Mouse (Mus musculus) mesoderm, embryonic 11.5 days (tissue): ENCODE measurements around the gene Sppl2b.

Experiments used
- DNase-seq: peaks from one replicate; pipeline ENCODE4 v3.0.0-alpha.2; 2012; ENCODE audit warnings: low read depth, low spot score

The Sppl2b gene

DNA sequence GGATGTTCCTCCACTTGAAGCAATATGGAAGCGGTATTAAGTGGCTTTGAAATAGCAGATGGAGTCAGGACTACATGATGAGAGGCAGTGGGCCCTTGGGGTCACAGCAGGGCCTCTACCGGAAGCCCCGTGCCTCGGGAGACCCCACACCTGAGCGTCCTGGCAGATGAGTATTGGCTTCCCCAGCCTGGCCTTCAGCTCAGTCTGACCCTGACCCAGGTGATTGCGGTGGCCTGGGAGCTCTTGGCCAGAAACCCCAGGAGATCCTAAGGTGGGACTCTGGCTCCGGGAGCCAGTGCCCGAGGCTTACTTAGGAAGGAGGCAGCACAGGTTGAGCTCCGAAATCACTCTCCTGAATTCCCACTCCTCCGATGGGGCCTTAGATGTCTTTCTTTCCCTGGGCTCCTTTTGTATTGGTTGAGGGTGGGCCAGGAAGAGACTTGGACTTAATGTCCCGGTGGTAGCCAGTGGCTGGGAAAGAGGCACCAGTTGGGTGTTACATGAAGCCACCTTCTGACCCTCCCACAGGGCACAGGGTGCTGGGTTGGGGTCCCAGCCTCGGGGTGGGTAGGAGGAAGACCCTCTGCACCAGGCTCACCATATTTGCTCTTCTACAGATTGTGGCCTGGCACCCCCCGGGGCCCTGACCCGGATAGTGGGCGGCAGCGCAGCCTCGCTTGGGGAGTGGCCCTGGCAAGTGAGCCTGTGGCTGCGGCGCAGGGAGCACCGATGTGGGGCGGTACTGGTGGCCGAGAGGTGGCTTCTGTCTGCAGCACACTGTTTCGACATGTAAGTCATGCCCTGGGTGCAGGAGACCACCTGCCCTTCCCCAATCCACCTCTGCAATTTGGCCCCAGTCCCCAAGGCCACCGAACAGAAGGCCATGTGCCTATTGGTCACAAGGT lies 41.8 kb downstream of the Sppl2b start:
- DNase-seq = no peak

DNA sequence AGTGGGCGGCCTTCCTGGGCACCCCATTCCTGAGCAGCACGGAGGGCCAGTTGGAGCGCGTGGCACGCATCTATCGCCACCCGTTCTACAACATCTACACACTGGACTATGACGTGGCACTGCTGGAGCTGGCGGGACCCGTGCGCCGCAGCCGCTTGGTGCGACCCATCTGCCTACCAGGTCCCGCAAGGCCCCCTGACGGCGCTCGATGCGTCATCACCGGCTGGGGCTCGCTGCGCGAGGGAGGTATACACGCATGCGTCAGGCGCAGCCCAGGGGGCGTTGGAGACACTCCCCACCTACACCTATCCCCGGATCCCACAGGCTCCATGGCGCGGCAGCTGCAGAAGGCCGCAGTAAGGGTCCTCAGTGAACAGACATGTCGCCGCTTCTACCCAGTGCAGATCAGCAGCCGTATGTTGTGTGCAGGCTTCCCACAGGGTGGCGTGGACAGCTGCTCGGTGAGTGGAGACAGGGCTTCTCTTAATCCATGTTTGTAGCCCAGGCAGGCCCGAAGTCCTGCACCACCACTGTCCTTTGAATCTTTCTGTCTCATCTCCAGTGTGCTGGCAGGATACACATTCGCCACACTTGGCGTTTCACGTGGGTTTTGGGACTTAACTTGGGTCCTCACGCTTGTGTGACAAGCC lies 42.9 kb downstream of the Sppl2b start:
- peak; percentile 18 for DNase-seq

GRCm38 (mm10) chr10:80899074-80899473 lies 44.0 kb downstream of the Sppl2b start:
- no peak for DNase-seq

GRCm38 (mm10) chr10:80899591-80900317 lies 44.7 kb downstream of the Sppl2b start:
- DNase-seq = no peak

DNA sequence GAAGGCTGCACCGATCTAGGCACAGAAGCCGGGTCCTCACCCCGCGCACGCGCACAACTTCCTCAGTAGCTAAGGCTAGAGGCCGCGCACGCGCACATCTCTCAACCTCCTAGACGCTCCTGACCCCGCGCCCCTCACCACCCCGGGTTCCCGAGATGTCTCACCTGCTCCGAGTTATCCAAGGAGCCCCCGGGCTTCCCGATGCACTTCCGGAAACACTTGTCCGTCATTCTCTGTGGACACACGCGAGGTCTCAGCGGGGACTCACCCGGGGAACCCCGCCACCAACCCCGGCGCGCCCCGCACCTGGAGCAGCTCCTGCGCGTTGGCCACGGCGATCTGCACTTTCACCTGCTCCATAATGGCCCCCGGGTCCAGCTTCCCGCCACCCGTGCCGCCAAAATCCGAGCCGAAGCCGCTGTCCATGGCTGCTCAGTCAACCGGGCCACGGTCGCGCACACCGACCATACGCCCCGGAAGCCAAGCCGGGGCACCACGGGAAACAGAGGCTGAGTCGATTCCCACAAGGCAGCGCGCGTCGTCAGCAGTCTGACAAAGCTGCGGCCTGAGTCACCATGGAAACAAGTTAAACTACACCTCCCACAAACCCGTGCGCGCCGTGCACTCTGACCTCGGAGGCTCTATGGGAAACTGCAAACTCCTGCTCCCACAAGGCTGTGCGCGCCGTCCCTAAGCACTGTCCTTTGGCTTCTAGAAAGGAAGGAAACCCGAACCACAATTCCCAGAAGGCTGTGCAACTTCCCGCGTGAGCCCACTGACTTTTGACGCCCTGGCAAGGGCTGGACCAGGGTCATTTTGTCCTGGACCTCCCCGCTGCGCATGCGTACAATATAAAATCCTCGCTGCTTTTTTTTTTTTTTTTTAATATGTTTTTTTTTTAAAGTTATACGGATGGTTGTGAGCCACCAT lies 45.5 kb downstream of the Sppl2b start, which contains the start of gene Timm13:
Gene Timm13 (minus strand): TSS at position 652 of the 930 bp plus-strand sequence.
- DNase-seq = peak; percentile 100

- no peak for DNase-seq
Observed at GRCm38 (mm10) chr10:80901409-80902272, 46.6 kb downstream of the Sppl2b start.

DNA sequence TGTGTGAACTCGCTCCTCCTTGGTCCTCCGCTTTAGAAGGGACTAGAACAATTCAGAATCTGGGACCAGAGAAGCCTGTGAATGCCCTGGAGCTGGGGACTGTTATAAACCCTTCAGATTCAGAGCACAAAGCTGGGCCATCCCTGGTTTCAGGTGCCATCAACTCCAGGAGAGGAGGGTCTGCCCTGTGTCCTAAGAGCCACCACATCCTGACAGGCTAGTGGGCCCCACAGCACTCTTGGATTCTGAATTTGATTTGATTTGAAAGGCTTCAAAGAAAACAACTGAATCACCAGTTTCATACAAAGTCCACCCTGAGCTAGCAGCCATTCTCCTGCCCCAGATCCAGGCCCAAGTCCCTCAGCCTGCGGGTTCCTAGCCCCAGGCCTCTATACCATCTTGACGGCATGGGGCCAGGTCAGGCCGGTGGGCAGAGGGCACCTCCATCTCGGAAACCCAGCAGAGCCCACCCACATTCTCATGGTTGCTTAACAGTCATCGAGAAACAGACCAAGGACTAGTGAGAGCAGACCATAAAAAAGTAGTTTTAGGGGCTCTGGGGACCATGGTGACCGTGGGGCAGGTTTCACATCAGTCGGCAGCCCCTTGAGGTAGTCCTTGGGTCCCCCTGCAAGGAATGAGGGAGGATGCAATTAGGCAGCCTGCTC lies 47.3 kb downstream of the Sppl2b start:
- no peak for DNase-seq

DNA sequence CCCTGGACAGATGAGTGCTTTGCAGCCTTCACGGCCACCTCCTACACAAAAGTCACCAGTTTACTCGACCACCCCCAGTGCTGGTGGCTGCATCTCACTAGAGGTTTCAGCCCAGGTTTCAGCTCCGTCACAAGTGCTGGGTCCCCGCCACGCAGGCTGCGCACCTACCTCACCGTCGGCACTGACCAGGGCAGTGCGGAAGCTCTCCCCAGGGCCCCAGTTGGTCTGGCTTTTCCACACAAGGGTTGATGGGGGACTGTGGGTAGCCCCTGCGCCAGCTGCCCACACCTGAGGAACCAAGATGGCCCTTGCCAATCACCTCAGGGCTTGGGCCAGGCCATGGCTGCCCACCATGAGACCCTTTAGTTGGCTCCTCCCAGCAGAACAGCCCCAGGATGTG lies 48.2 kb downstream of the Sppl2b start:
- no peak for DNase-seq

GRCm38 (mm10) chr10:80904004-80904693 lies 49.1 kb downstream of the Sppl2b start:
- DNase-seq = no peak

GRCm38 (mm10) chr10:80904709-80905108 lies 49.6 kb downstream of the Sppl2b start:
- no peak for DNase-seq

DNA sequence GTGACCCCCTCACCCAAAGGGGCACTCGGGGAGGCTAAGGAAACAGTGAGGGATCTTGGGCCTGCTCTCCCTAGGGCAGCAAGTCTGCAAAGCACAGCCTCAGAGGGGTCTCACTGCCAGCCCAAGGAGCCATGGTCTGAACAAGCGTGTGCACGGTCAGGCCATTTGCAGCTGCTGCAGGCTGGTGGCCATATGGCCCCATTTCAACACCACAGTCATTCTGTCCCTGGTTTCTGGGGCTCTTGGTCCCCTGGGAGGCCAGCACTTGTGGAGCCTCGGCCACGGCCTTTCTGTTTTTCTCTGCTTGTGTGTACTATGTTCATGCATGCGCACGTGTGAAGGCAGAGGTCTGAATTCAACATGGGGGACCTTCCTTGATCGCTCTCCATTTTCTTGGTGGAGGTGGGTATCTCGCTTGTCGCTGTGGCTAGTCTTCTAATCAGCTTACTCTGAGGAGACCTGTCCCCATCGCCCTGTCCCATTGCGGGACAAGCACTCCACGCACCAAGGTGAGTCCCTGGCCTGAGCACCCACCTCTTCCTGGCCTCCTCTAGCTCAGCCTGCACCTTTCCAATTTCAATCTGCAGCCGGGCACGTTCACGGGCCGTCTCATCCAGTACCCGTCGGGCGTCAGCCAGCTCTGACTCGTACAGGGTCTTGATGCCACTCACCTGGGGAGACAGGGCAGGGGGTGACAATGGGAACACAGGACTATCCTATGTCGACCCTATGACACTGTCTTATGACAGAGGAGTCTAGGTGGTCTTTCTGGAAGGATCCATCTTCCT lies 54.5 kb downstream of the Sppl2b start:
- no peak for DNase-seq

DNA sequence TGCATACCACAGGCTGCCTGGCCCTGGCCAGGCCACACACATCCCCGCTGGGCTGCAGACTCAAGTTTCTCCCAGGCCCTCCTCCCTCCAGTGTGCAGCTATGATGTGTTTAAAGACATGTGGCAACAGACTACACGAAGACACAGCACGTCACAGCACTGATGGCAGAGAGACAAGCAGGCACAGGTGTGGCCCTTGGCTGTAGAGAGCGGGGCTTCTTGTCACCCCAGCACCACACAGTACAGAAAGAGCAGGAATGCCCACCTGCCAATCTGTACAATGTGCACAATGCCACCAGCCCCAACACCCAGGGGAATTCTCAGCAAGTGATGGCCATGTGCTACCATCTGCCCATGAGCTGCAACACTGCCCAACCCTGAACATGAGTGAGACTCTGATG lies 56.3 kb downstream of the Sppl2b start:
- DNase-seq = no peak

DNA sequence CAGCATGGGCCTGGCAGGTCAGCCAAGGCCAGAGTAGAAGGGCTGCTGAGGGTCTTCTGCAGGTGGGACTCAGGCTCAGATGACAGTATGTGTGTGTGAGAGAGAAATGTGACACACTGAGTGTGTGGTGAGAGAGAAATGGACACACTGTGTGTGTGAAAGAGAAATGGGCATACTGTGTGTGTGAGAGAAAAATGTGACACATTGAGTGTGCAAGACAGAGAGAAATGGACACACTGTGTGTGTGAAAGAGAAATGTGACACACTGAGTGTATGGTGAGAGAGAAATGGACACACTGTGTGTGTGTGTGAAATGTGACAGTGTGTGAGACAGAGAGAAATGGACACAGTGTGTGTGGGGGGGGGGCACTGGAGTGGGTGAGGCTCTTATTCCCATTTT lies 56.8 kb downstream of the Sppl2b start:
- no peak for DNase-seq

- DNase-seq = no peak
Observed at GRCm38 (mm10) chr10:80913364-80914011, 58.4 kb downstream of the Sppl2b start.

GRCm38 (mm10) chr10:80914253-80914656 lies 59.2 kb downstream of the Sppl2b start:
- DNase-seq = no peak

GRCm38 (mm10) chr10:80915260-80915659 lies 60.2 kb downstream of the Sppl2b start:
- DNase-seq = no peak

DNA sequence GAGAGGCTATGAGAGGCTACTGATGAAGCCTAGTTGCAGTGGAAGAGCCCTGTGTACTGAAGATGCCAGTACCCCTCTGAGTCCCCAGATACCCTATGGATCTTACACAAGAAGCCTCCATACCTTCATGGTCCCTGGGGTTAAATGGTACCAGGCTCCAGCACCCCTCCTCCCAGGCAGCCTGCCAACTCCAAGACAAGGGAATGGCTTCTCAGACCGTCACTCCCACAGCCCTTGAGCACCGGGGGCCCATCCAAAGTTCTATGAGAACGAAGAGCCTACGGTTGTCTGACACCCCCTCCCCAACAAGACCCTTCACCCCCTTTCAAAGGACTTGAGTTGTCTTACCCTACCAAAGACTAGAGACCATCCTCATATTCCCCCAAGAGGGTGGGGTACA lies 60.7 kb downstream of the Sppl2b start:
- no peak for DNase-seq

DNA sequence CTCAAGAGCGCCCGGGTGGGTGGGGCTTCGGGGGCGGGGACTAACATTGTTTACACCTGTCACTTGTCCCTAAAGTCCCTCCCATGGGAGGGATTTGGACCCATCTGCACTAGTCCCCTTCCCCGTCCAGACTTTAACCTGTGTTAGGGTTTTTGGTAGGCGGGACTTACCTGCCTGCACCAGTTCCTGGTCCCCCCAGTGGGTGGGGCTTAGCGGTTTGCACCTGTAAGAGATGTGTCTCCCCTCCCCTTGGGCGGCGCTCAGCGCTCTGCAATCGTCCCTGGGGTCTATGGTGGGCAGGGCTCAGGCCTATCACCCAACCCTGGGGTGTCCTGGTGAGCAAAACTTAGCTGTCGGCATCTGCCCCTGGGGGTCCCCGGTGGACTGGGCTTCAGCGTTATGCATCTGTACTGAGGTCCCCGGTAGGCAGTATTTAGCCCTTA lies 62.3 kb downstream of the Sppl2b start:
- no peak for DNase-seq
